Mouse (Mus musculus) heart, postnatal 0 days (tissue): ENCODE data around the gene Rpl5.

ENCODE experiments used
- CTCF ChIP-seq: IDR thresholded peaks from 2 replicates; pipeline ENCODE4 v1.5.1; 2016; ENCODE audit warnings: antibody characterized with exemption, control low read depth, low read depth
- EP300 ChIP-seq: IDR thresholded peaks from 2 replicates; pipeline ENCODE4 v1.6.1; 2016; ENCODE audit warnings: antibody characterized with exemption, low read depth

DNA sequence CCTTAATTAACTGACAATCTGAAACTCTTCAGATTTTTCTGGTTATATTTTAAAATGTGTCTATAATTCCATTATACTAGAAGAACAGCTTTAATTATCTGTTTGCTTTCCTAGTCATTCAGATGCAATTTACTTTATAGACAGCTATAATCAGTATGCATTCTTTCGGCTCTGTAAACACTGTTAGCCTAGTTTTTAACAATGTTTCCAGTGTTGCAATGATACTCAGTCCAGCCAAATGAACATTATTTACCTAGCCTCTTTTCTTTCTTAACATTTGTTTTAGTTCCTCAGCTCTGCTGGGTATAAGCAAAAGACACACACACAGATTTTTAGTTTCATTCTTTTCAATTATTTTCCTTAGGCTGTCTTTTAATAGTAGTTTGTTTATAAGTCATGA is 48.6 kb downstream of the Rpl5 start:
- TF ChIP-seq CTCF (no peak), EP300 (no peak)
